Mouse (Mus musculus): Measurements from ENCODE around the gene Fzd4. TPM values are rescaled to one million over a fixed set of nuclear protein-coding genes. Genes with fewer than 3 reads are reported as not detected.
A peak's percentile ranks its signal among the peaks of the same experiment; 100 is the strongest.

Fzd4 gene
- total and polyA plus RNA-seq, 2 experiments from 2014 or later = 9.6 to 16.0 TPM

GRCm38 (mm10) chr7:89436404-89436803 lies 32.2 kb downstream of the Fzd4 start:
- no peak overlapping the region for H3K4me3 ChIP-seq (ENCODE audit: low read depth, low read length)
- no peak overlapping the region for H3K27ac ChIP-seq (ENCODE audit: low read depth)
- DNase-seq (ENCODE audit: low spot score) (no peak), ATAC-seq (ENCODE audit: insufficient read depth, low read depth) (no peak)
- H3K9me3 ChIP-seq (replicated peaks; ENCODE audit: control insufficient read depth, low read length) = no peaks in the 10 kb centered on the region
- TF ChIP-seq CTCF (IDR thresholded peaks at IDR 0.05; ENCODE audit: low read depth) (no peak), EP300 (IDR thresholded peaks at IDR 0.05; ENCODE audit: low read depth) (no peak)
- H3K27me3 ChIP-seq (ENCODE audit: control insufficient read depth, insufficient read depth, low read length) = no peaks in the 10 kb centered on the region
- H3K36me3 ChIP-seq (replicated peaks; ENCODE audit: control insufficient read depth, insufficient read depth, low read length) = no peaks in the 10 kb centered on the region
- no peak overlapping the region for H3K4me2 ChIP-seq (ENCODE audit: low read depth, low read length)
- peaks cover 14% of the 10 kb centered on the region for H3K4me1 ChIP-seq (ENCODE audit: control insufficient read depth, insufficient read depth)
- H3K9ac ChIP-seq (replicated peaks; ENCODE audit: low read depth, low read length) = no peak overlapping the region
- WGBS = 63% methylated on average over 5 of the region's 5 CpGs

GRCm38 (mm10) chr7:89437589-89437988 lies 33.4 kb downstream of the Fzd4 start:
- Histone ChIP-seq H3K4me1 (ENCODE audit: control insufficient read depth, insufficient read depth) (peaks cover 14% of the 10 kb centered on the region), H3K27me3 (ENCODE audit: control insufficient read depth, insufficient read depth, low read length) (no peaks in the 10 kb centered on the region), H3K9me3 (replicated peaks; ENCODE audit: control insufficient read depth, low read length) (no peaks in the 10 kb centered on the region), H3K4me3 (ENCODE audit: low read depth, low read length) (no peak overlapping the region), H3K4me2 (ENCODE audit: low read depth, low read length) (no peak overlapping the region), H3K9ac (replicated peaks; ENCODE audit: low read depth, low read length) (no peak overlapping the region), H3K27ac (ENCODE audit: low read depth) (no peak overlapping the region), H3K36me3 (replicated peaks; ENCODE audit: control insufficient read depth, insufficient read depth, low read length) (no peaks in the 10 kb centered on the region)
- TF ChIP-seq CTCF (IDR thresholded peaks at IDR 0.05; ENCODE audit: low read depth) (peak; percentile 89), EP300 (IDR thresholded peaks at IDR 0.05; ENCODE audit: low read depth) (no peak)
- WGBS = 29% methylated on average over 4 of the region's 4 CpGs
- peak; percentile 75 for DNase-seq (ENCODE audit: low spot score)
- peak; percentile 62; the same call in 1 of the 2 replicates for ATAC-seq (ENCODE audit: insufficient read depth, low read depth)

GRCm38 (mm10) chr7:89441291-89441690 lies 37.1 kb downstream of the Fzd4 start:
- no peak overlapping the region for H3K4me2 ChIP-seq (ENCODE audit: low read depth, low read length)
- H3K4me3 ChIP-seq (ENCODE audit: low read depth, low read length) = no peak overlapping the region
- 51% methylated on average over 7 of the region's 7 CpGs for WGBS
- TF ChIP-seq EP300 (IDR thresholded peaks at IDR 0.05; ENCODE audit: low read depth) = no peak
- 0 out of 2 replicates have a peak overlapping the region, but pooled peaks have one; percentile 39 for H3K27ac ChIP-seq (ENCODE audit: low read depth)
- DNase-seq (ENCODE audit: low spot score) = no peak
- no peaks in the 10 kb centered on the region for H3K27me3 ChIP-seq (ENCODE audit: control insufficient read depth, insufficient read depth, low read length)
- no peaks in the 10 kb centered on the region for H3K36me3 ChIP-seq (replicated peaks; ENCODE audit: control insufficient read depth, insufficient read depth, low read length)
- H3K9me3 ChIP-seq (replicated peaks; ENCODE audit: control insufficient read depth, low read length) = no peaks in the 10 kb centered on the region
- no peaks in the 10 kb centered on the region for H3K4me1 ChIP-seq (ENCODE audit: control insufficient read depth, insufficient read depth)
- no peak for ATAC-seq (ENCODE audit: insufficient read depth, low read depth)
- H3K9ac ChIP-seq (replicated peaks; ENCODE audit: low read depth, low read length) = no peak overlapping the region

DNA sequence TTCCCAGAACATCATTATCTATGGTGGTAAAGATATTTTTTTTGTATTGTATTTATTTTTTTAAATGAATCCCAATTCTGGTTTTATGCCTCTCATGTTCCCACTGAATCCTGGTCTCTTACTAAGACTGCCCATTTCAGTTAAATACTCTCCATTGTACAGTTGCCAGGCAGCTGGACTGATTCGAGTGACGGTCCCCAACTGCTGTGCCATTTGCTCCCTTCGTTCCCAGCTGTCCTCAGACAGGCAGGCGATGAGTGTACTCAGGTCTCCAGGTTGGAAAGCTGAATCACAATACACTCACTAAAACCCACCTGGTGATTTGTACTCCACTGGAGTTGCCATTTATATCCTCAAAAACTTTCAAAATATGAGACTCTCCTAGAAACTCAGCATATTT lies 38.1 kb downstream of the Fzd4 start:
- ATAC-seq (ENCODE audit: insufficient read depth, low read depth) (no peak), DNase-seq (ENCODE audit: low spot score) (no peak)
- H3K4me1 ChIP-seq (ENCODE audit: control insufficient read depth, insufficient read depth) = no peaks in the 10 kb centered on the region
- H3K27me3 ChIP-seq (ENCODE audit: control insufficient read depth, insufficient read depth, low read length) = no peaks in the 10 kb centered on the region
- no peaks in the 10 kb centered on the region for H3K9me3 ChIP-seq (replicated peaks; ENCODE audit: control insufficient read depth, low read length)
- 72% methylated on average over 4 of the region's 4 CpGs for WGBS
- H3K4me3 ChIP-seq (ENCODE audit: low read depth, low read length) = no peak overlapping the region
- TF ChIP-seq CTCF (IDR thresholded peaks at IDR 0.05; ENCODE audit: low read depth) = no peak
- no peak for TF ChIP-seq EP300 (IDR thresholded peaks at IDR 0.05; ENCODE audit: low read depth)
- H3K36me3 ChIP-seq (replicated peaks; ENCODE audit: control insufficient read depth, insufficient read depth, low read length) = no peaks in the 10 kb centered on the region
- H3K4me2 ChIP-seq (ENCODE audit: low read depth, low read length) = no peak overlapping the region
- H3K27ac ChIP-seq (ENCODE audit: low read depth) = no peak overlapping the region
- H3K9ac ChIP-seq (replicated peaks; ENCODE audit: low read depth, low read length) = no peak overlapping the region

DNA sequence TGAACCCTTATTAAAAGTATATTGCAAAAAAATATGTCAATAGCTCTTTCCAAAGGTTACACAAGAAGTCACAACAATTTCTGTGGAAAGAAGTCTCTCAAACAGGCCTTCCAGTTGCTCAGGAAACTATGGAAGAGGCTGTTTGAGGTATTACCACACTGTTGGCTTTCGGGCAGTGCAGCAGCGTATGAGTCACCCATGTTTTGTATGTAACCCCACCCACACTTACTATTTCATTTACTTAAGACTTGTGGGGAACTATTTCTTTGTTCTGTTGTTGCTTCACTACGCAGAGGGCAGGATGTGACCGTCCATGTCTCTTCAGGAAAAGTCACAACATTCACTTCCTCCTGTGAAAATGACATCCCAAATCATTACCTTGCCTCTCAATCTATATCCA lies 41.0 kb downstream of the Fzd4 start:
- H3K4me3 ChIP-seq (ENCODE audit: low read depth, low read length) = no peak overlapping the region
- no peaks in the 10 kb centered on the region for H3K27me3 ChIP-seq (ENCODE audit: control insufficient read depth, insufficient read depth, low read length)
- no peak for DNase-seq (ENCODE audit: low spot score)
- H3K36me3 ChIP-seq (replicated peaks; ENCODE audit: control insufficient read depth, insufficient read depth, low read length) = no peaks in the 10 kb centered on the region
- no peak for ATAC-seq (ENCODE audit: insufficient read depth, low read depth)
- H3K27ac ChIP-seq (ENCODE audit: low read depth) = no peak overlapping the region
- 70% methylated on average over 4 of the region's 4 CpGs for WGBS
- no peaks in the 10 kb centered on the region for H3K4me1 ChIP-seq (ENCODE audit: control insufficient read depth, insufficient read depth)
- no peak overlapping the region for H3K9ac ChIP-seq (replicated peaks; ENCODE audit: low read depth, low read length)
- no peaks in the 10 kb centered on the region for H3K9me3 ChIP-seq (replicated peaks; ENCODE audit: control insufficient read depth, low read length)
- TF ChIP-seq EP300 (IDR thresholded peaks at IDR 0.05; ENCODE audit: low read depth) (no peak), CTCF (IDR thresholded peaks at IDR 0.05; ENCODE audit: low read depth) (no peak)
- no peak overlapping the region for H3K4me2 ChIP-seq (ENCODE audit: low read depth, low read length)

DNA sequence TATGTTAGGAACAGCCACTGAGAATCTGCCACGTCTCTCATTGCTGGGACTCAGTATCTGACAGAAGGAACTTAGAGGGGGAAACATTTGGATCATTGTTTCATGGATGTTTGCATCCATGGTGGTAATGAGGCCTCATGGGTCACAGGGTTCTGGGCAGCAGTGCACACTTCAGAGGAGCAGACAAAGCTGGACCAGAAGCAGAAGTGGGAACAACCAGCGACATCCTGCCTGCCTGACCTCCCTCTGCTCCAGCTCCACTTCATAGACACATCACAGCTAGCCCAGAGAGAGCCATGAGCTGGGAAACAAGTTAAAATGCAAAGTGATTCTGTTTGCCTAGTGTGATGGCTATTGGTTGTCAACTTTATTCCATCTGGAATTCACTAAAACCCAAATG lies 46.2 kb downstream of the Fzd4 start:
- H3K9ac ChIP-seq (replicated peaks; ENCODE audit: low read depth, low read length) = no peak overlapping the region
- H3K27me3 ChIP-seq (ENCODE audit: control insufficient read depth, insufficient read depth, low read length) = no peaks in the 10 kb centered on the region
- no peaks in the 10 kb centered on the region for H3K36me3 ChIP-seq (replicated peaks; ENCODE audit: control insufficient read depth, insufficient read depth, low read length)
- no peak overlapping the region for H3K27ac ChIP-seq (ENCODE audit: low read depth)
- H3K9me3 ChIP-seq (replicated peaks; ENCODE audit: control insufficient read depth, low read length) = no peaks in the 10 kb centered on the region
- 62% methylated on average over 2 of the region's 2 CpGs for WGBS
- ATAC-seq (ENCODE audit: insufficient read depth, low read depth) = no peak
- H3K4me3 ChIP-seq (ENCODE audit: low read depth, low read length) = no peak overlapping the region
- TF ChIP-seq EP300 (IDR thresholded peaks at IDR 0.05; ENCODE audit: low read depth) (no peak), CTCF (IDR thresholded peaks at IDR 0.05; ENCODE audit: low read depth) (no peak)
- H3K4me2 ChIP-seq (ENCODE audit: low read depth, low read length) = no peak overlapping the region
- H3K4me1 ChIP-seq (ENCODE audit: control insufficient read depth, insufficient read depth) = no peaks in the 10 kb centered on the region
- no peak for DNase-seq (ENCODE audit: low spot score)
